Mouse (Mus musculus): ENCODE measurements at regions not wholly inside any gene's neighbourhood (a gene's known extent, or its start where the extent isn't known, plus 50 kb on each side); places are given as distances from the start of the nearest gene placed in this dataset.

- no peak for ATAC-seq (ENCODE audit: low FRiP score)
- Histone ChIP-seq H3K36me3 (no peaks in the 10 kb centered on the region), H3K9me3 (no peaks in the 10 kb centered on the region), H3K4me2 (no peak overlapping the region), H3K27ac (no peak overlapping the region), H3K27me3 (no peaks in the 10 kb centered on the region), H3K9ac (no peak overlapping the region), H3K4me3 (no peak overlapping the region), H3K4me1 (replicated peaks) (no peaks in the 10 kb centered on the region)
- 77% methylated on average over 2 of the region's 2 CpGs for WGBS
These were observed 243.9 kb downstream of the En1 start for GRCm38 (mm10) chr1:120846146-120846545.

DNA sequence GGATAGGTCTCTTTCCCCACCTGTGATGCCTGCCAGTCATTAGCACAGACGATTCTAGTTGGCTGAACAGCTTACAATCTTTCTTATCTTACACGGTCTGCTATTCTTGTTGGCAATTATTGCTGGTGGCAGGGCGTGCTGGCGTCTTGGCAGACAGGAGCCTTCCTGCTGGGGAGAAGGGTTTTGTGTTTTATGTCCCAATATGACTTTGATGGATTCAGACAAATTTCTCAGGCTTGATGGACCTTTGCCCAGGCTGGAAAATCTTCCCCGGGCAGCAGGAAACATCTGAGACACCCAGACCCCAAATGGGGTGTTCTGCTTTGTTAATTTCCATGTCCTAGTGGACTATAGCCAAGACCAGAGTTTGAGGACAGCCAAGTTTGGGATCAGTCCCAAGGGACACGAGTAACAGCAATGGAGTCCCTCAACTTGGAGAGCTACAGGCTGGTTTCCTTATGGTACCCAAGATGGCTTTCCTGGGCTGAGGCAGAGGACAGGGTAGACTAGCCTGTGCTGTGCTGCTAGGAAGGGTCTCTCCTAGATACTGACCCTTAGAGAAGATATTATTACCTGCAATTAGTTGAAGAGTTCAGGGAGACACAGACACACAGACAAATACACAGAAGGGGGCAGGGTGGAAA, 249.8 kb downstream of the En1 start:
- H3K9me3 ChIP-seq = no peaks in the 10 kb centered on the region
- H3K36me3 ChIP-seq = no peaks in the 10 kb centered on the region
- no peak overlapping the region for H3K4me3 ChIP-seq
- H3K4me2 ChIP-seq = no peak overlapping the region
- H3K4me1 ChIP-seq (replicated peaks) = no peaks in the 10 kb centered on the region
- WGBS = 72% methylated on average over 6 of the region's 6 CpGs
- ATAC-seq (ENCODE audit: low FRiP score) = no peak
- H3K27me3 ChIP-seq = no peaks in the 10 kb centered on the region
- H3K9ac ChIP-seq = no peak overlapping the region
- H3K27ac ChIP-seq = no peak overlapping the region

GRCm38 (mm10) chr1:120857566-120857965, 255.3 kb downstream of the En1 start:
- no peaks in the 10 kb centered on the region for H3K9me3 ChIP-seq
- H3K9ac ChIP-seq = no peak overlapping the region
- ATAC-seq (ENCODE audit: low FRiP score) = no peak
- no peak overlapping the region for H3K4me2 ChIP-seq
- no peaks in the 10 kb centered on the region for H3K4me1 ChIP-seq (replicated peaks)
- no peaks in the 10 kb centered on the region for H3K36me3 ChIP-seq
- H3K27ac ChIP-seq = no peak overlapping the region
- H3K27me3 ChIP-seq = no peaks in the 10 kb centered on the region
- 81% methylated on average over 5 of the region's 5 CpGs for whole genome bisulfite sequencing
- no peak overlapping the region for H3K4me3 ChIP-seq

- Histone ChIP-seq H3K4me2 (no peak overlapping the region), H3K9me3 (no peaks in the 10 kb centered on the region), H3K9ac (no peak overlapping the region), H3K4me1 (replicated peaks) (no peaks in the 10 kb centered on the region), H3K36me3 (no peaks in the 10 kb centered on the region), H3K27ac (no peak overlapping the region), H3K4me3 (no peak overlapping the region), H3K27me3 (no peaks in the 10 kb centered on the region)
- 66% methylated on average over 5 of the region's 5 CpGs for WGBS
- no peak for ATAC-seq (ENCODE audit: low FRiP score)
These were observed 257.3 kb downstream of the En1 start for GRCm38 (mm10) chr1:120859546-120859945.

DNA sequence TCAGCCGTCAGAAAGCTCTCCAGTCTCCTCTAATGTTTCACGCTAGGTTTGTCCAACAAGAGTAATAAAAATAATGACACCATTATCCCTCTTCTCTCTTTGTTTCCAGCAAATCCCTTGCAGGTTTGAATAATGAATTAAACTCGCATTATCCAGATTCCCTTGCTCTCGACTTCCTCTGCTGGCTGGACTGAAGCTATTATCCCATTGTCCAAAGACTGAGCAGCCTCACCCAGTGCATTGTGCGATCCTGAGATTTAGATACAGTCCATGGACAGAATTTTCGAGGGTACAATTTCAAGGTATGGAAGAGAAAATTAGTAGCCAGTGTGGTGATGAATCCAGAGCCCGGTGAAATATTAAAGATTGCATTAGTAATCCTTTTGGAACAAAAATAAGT, 270.3 kb downstream of the En1 start:
- no peaks in the 10 kb centered on the region for H3K4me1 ChIP-seq (replicated peaks)
- no peak for ATAC-seq (ENCODE audit: low FRiP score)
- H3K9ac ChIP-seq = no peak overlapping the region
- H3K36me3 ChIP-seq = no peaks in the 10 kb centered on the region
- no peak overlapping the region for H3K27ac ChIP-seq
- H3K27me3 ChIP-seq = no peaks in the 10 kb centered on the region
- H3K9me3 ChIP-seq = no peaks in the 10 kb centered on the region
- no peak overlapping the region for H3K4me3 ChIP-seq
- no peak overlapping the region for H3K4me2 ChIP-seq
- WGBS = 50% methylated on average over 7 of the region's 7 CpGs

DNA sequence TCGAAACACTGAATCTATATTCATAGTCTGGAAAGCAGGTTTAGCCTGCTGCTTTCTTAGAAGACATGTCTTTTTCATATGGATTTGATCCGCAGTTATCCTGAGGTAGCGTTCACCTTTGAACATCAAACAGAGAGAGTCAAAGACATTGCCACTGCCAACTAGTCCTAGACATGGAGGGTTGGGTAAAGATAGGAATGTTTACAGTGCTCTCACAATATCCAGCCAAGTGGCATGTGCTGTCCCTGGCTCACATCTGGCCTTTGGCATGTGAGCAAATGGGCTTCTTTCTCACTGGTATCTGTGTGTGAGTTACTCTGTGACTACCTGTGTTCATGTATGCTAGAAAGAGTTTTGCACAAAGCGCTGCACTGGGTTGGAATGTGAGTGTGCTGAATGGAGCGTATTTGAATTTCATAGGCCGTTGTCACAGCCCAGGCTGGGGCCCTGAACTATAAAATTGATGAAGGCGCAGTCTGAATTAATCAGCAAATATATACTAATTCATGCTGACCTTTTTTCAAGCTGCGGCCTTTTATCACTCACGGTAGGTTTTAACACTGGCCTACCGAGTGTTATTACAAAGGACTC, 280.8 kb downstream of the En1 start:
- Histone ChIP-seq H3K27me3 (no peaks in the 10 kb centered on the region), H3K36me3 (no peaks in the 10 kb centered on the region), H3K27ac (peak overlapping the region; percentile 50; the same call in 1 of the 2 replicates), H3K4me1 (replicated peaks) (peaks cover 17% of the 10 kb centered on the region), H3K4me2 (no peak overlapping the region), H3K9ac (no peak overlapping the region), H3K4me3 (no peak overlapping the region), H3K9me3 (no peaks in the 10 kb centered on the region)
- peak; percentile 37; the same call in 1 of the 2 replicates for ATAC-seq (ENCODE audit: low FRiP score)
- WGBS = 60% methylated on average over 10 of the region's 10 CpGs

DNA sequence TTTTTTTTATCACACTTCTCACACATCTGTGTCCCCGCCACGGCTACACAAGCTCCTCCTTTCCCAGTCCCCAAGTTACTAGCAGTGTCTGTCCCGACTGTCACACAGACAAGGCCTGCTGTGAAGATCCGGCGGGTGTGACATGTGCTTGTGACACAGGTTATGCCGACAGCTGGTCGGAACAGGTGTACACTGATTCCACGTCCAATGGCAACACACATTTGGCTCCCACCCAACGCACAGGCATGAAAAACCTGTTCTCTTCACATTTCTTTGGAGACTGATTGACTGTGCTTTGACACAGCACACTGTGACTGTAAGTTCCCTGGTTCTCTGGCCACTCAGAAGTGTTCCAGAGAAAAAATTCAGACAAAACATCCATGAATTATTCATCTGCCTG, 281.4 kb downstream of the En1 start:
- 40% methylated on average over 9 of the region's 9 CpGs for WGBS
- Histone ChIP-seq H3K9ac (no peak overlapping the region), H3K36me3 (no peaks in the 10 kb centered on the region), H3K27ac (peak overlapping the region; percentile 50; the same call in 1 of the 2 replicates), H3K9me3 (no peaks in the 10 kb centered on the region), H3K4me3 (no peak overlapping the region), H3K4me2 (no peak overlapping the region), H3K27me3 (no peaks in the 10 kb centered on the region), H3K4me1 (replicated peaks) (peaks cover 17% of the 10 kb centered on the region)
- peak; percentile 74 for ATAC-seq (ENCODE audit: low FRiP score)

- H3K9ac ChIP-seq = no peak overlapping the region
- H3K36me3 ChIP-seq = no peaks in the 10 kb centered on the region
- no peak overlapping the region for H3K4me2 ChIP-seq
- peaks cover 20% of the 10 kb centered on the region for H3K4me1 ChIP-seq (replicated peaks)
- no peak overlapping the region for H3K4me3 ChIP-seq
- ATAC-seq (ENCODE audit: low FRiP score) = peak; percentile 57
- H3K27me3 ChIP-seq = 0 out of 2 replicates have a peak, but pooled peaks cover 5% of the 10 kb centered on the region
- WGBS = 30% methylated on average over 6 of the region's 6 CpGs
- no peaks in the 10 kb centered on the region for H3K9me3 ChIP-seq
- 0 out of 2 replicates have a peak overlapping the region, but pooled peaks have one; percentile 10 for H3K27ac ChIP-seq
These were observed 308.6 kb downstream of the En1 start for GRCm38 (mm10) chr1:120910801-120911200.

DNA sequence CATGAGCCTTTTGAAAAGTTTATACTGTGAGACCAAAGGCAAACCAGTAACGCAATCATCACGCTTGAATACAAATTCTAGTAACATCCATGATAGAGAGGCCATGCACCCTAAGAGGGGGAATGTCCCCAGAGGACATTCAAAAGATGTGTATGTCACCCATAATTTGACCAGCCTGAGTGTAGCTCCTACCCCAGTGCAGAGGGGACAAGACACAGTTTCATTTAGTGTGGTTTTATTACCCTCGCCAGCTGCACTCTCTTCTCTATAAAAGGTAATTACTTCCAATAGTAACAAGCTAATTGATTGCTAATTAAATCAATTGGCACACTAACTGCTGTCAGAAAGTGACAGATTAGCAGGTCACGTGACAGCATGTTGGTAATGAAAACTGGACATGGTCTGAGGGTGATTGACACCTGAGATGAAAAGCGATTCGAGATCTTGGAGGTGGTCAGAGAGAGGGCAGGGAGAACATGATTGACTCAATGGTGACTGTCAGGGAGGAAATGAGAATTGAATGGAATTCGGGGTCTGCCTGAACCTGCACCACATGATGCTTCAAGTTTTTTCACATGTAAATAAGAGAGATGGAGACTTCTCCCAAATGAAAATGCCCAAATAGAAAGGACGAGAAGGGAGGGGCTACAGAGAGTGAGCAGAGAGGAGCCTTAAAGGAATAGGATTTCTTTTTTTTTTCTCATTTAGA, 309.9 kb downstream of the En1 start:
- Histone ChIP-seq H3K27me3 (0 out of 2 replicates have a peak, but pooled peaks cover 5% of the 10 kb centered on the region), H3K9me3 (no peaks in the 10 kb centered on the region), H3K36me3 (no peaks in the 10 kb centered on the region), H3K4me1 (replicated peaks) (peaks cover 20% of the 10 kb centered on the region), H3K27ac (no peak overlapping the region), H3K4me3 (no peak overlapping the region), H3K4me2 (no peak overlapping the region), H3K9ac (no peak overlapping the region)
- ATAC-seq (ENCODE audit: low FRiP score) = peak; percentile 52
- WGBS = 19% methylated on average over 8 of the region's 8 CpGs

DNA sequence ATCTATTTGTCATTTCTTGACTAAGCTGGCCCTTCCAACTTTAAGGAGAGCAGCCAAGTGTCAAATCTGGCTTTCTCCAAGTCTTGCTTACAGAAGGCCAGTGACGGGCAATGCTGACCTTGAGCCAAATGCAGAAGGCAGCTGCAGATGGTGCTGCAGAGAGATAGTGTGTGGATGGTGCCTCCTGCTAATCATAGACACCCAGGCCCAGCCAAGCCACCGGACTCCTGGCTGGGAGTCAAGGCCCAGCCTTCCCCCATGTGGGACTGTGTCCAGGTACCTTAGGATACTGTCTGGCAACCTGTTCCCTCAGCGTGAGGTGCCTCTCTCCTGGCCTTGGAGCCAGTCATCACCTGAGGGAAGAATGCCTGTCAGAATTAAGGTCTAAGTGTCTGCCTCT, 319.3 kb downstream of the En1 start:
- Histone ChIP-seq H3K9me3 (no peaks in the 10 kb centered on the region), H3K4me2 (no peak overlapping the region), H3K9ac (no peak overlapping the region), H3K4me3 (no peak overlapping the region), H3K36me3 (no peaks in the 10 kb centered on the region), H3K27ac (no peak overlapping the region), H3K27me3 (no peaks in the 10 kb centered on the region), H3K4me1 (replicated peaks) (no peaks in the 10 kb centered on the region)
- no peak for ATAC-seq (ENCODE audit: low FRiP score)
- 78% methylated on average over 3 of the region's 3 CpGs for WGBS

DNA sequence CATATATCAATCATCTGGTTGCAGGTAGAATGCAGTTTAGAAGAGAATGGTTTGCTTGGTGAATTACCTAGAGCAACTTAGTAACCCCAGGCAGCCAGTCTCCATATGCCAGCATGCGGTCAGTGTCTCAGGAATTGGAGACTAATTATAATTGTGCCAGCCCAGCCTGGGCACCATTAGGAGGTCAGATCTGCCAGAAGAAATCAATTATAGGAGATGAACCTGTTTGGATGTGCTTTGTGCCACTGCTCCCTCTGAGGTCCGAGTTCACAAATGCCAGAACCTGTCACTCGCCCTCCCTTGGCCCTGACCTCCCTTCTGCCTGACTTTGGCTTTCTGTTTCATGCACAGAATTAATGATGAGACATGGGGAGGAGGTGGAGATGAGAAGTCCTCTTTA, 323.1 kb downstream of the En1 start:
- ATAC-seq (ENCODE audit: low FRiP score) = no peak
- WGBS = 90% methylated on average over 3 of the region's 3 CpGs
- no peaks in the 10 kb centered on the region for H3K36me3 ChIP-seq

DNA sequence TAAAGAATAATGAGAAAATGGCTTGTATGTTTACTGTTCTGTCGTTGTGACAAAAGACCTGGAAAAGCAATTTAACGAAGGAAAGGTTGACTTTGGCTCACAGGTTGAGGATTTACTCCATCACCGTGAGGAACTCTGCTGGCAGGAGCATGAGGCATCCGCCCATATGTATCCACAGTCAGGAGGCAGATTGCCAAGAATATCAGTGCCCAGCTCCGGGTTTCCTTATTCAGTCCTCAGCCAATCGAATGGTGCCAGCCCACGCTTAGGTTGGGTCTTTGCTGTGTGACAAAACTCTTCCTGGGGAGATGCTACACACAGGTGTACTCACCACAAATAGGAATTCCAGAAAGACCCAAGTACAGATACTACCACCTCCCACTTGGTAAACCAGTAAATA, 327.9 kb downstream of the En1 start:
- WGBS = 82% methylated on average over 7 of the region's 7 CpGs
- H3K27me3 ChIP-seq = no peaks in the 10 kb centered on the region
- no peak overlapping the region for H3K27ac ChIP-seq
- no peaks in the 10 kb centered on the region for H3K36me3 ChIP-seq
- H3K9me3 ChIP-seq = no peaks in the 10 kb centered on the region
- H3K4me3 ChIP-seq = no peak overlapping the region
- ATAC-seq (ENCODE audit: low FRiP score) = no peak
- no peak overlapping the region for H3K9ac ChIP-seq
- H3K4me1 ChIP-seq (replicated peaks) = no peaks in the 10 kb centered on the region
- H3K4me2 ChIP-seq = no peak overlapping the region

More for the DNA sequence above, 323.1 kb downstream of the En1 start:
- H3K9me3 ChIP-seq = no peaks in the 10 kb centered on the region
- H3K27me3 ChIP-seq = no peaks in the 10 kb centered on the region
- H3K4me3 ChIP-seq = no peak overlapping the region
- H3K4me1 ChIP-seq (replicated peaks) = no peaks in the 10 kb centered on the region
- H3K9ac ChIP-seq = no peak overlapping the region
- no peak overlapping the region for H3K27ac ChIP-seq
- no peak overlapping the region for H3K4me2 ChIP-seq
